Mouse (Mus musculus): ENCODE measurements around the gene Slc29a3. TPM values are rescaled to one million over a fixed set of nuclear protein-coding genes. Genes with fewer than 3 reads are reported as not detected.
A peak's percentile ranks its signal among the peaks of the same experiment; 100 is the strongest.

Slc29a3 gene
- polyA plus RNA-seq, 1 experiment from 2014 or later, result 14.8 TPM

GRCm38 (mm10) chr10:60792365-60792764 lies 39.8 kb upstream of the Slc29a3 start:
- ATAC-seq (ENCODE audit: insufficient number of reproducible peaks, insufficient read depth, low FRiP score, low TSS enrichment, low read depth), result no peak
- no peaks in the 10 kb centered on the region for H3K27me3 ChIP-seq
- H3K4me2 ChIP-seq, result no peak overlapping the region
- WGBS, result 52% methylated on average over 10 of the region's 10 CpGs
- H3K36me3 ChIP-seq, result no peaks in the 10 kb centered on the region
- H3K27ac ChIP-seq, result no peak overlapping the region
- peaks cover 65% of the 10 kb centered on the region for H3K4me1 ChIP-seq
- H3K9me3 ChIP-seq, result no peaks in the 10 kb centered on the region
- no peak overlapping the region for H3K4me3 ChIP-seq
- H3K9ac ChIP-seq, result no peak overlapping the region

GRCm38 (mm10) chr10:60790912-60791311 lies 38.3 kb upstream of the Slc29a3 start:
- Histone ChIP-seq H3K27ac (no peak overlapping the region), H3K9me3 (no peaks in the 10 kb centered on the region), H3K4me1 (peaks cover 55% of the 10 kb centered on the region), H3K9ac (no peak overlapping the region), H3K4me2 (no peak overlapping the region), H3K27me3 (no peaks in the 10 kb centered on the region), H3K36me3 (no peaks in the 10 kb centered on the region), H3K4me3 (no peak overlapping the region)
- ATAC-seq (ENCODE audit: insufficient number of reproducible peaks, insufficient read depth, low FRiP score, low TSS enrichment, low read depth), result no peak
- WGBS, result 75% methylated on average over 6 of the region's 6 CpGs

- no peaks in the 10 kb centered on the region for H3K27me3 ChIP-seq
- H3K4me1 ChIP-seq, result peaks cover 23% of the 10 kb centered on the region
- H3K27ac ChIP-seq, result no peak overlapping the region
- WGBS, result 79% methylated on average over 16 of the region's 16 CpGs
- H3K4me3 ChIP-seq, result no peak overlapping the region
- no peak overlapping the region for H3K4me2 ChIP-seq
- no peaks in the 10 kb centered on the region for H3K9me3 ChIP-seq
- no peak overlapping the region for H3K9ac ChIP-seq
- no peak for ATAC-seq (ENCODE audit: insufficient number of reproducible peaks, insufficient read depth, low FRiP score, low TSS enrichment, low read depth)
- no peaks in the 10 kb centered on the region for H3K36me3 ChIP-seq
These were observed 34.9 kb upstream of the Slc29a3 start for GRCm38 (mm10) chr10:60787303-60788074.

GRCm38 (mm10) chr10:60783608-60784007 lies 31.0 kb upstream of the Slc29a3 start:
- Histone ChIP-seq H3K4me2 (no peak overlapping the region), H3K36me3 (no peaks in the 10 kb centered on the region), H3K9me3 (no peaks in the 10 kb centered on the region), H3K27me3 (no peaks in the 10 kb centered on the region), H3K4me3 (no peak overlapping the region), H3K27ac (no peak overlapping the region), H3K9ac (0 out of 2 replicates have a peak overlapping the region, but pooled peaks have one; percentile 22), H3K4me1 (peaks cover 15% of the 10 kb centered on the region)
- ATAC-seq (ENCODE audit: insufficient number of reproducible peaks, insufficient read depth, low FRiP score, low TSS enrichment, low read depth), result no peak
- WGBS, result 29% methylated on average over 2 of the region's 2 CpGs

GRCm38 (mm10) chr10:60779628-60780027 lies 27.0 kb upstream of the Slc29a3 start:
- 0 out of 2 replicates have a peak, but pooled peaks have one; percentile 27 for ATAC-seq (ENCODE audit: insufficient number of reproducible peaks, insufficient read depth, low FRiP score, low TSS enrichment, low read depth)
- peak overlapping the region; percentile 34; the same call in 1 of the 2 replicates for H3K4me2 ChIP-seq

GRCm38 (mm10) chr10:60778542-60778941 lies 25.9 kb upstream of the Slc29a3 start:
- Histone ChIP-seq H3K4me1 (peaks cover 8% of the 10 kb centered on the region; the same call in 1 of the 2 replicates), H3K27ac (no peak overlapping the region), H3K27me3 (no peaks in the 10 kb centered on the region), H3K9me3 (no peaks in the 10 kb centered on the region), H3K36me3 (peaks cover 26% of the 10 kb centered on the region), H3K4me2 (no peak overlapping the region), H3K4me3 (no peak overlapping the region), H3K9ac (no peak overlapping the region)
- ATAC-seq (ENCODE audit: insufficient number of reproducible peaks, insufficient read depth, low FRiP score, low TSS enrichment, low read depth), result 0 out of 2 replicates have a peak, but pooled peaks have one; percentile 1
- WGBS, result 68% methylated on average over 12 of the region's 12 CpGs

More at GRCm38 (mm10) chr10:60779628-60780027, 27.0 kb upstream of the Slc29a3 start:
- Histone ChIP-seq H3K27me3 (no peaks in the 10 kb centered on the region), H3K36me3 (peaks cover 16% of the 10 kb centered on the region), H3K9ac (no peak overlapping the region), H3K9me3 (no peaks in the 10 kb centered on the region), H3K27ac (no peak overlapping the region), H3K4me1 (peaks cover 8% of the 10 kb centered on the region; the same call in 1 of the 2 replicates), H3K4me3 (no peak overlapping the region)
- 11% methylated on average over 9 of the region's 9 CpGs for WGBS

GRCm38 (mm10) chr10:60775473-60775872 lies 22.9 kb upstream of the Slc29a3 start:
- 77% methylated on average over 6 of the region's 6 CpGs for WGBS

GRCm38 (mm10) chr10:60774616-60775015 lies 22.0 kb upstream of the Slc29a3 start:
- Histone ChIP-seq H3K4me2 (no peak overlapping the region), H3K4me1 (peaks cover 9% of the 10 kb centered on the region), H3K4me3 (no peak overlapping the region), H3K36me3 (peaks cover 43% of the 10 kb centered on the region), H3K9me3 (no peaks in the 10 kb centered on the region), H3K27ac (no peak overlapping the region), H3K9ac (no peak overlapping the region), H3K27me3 (no peaks in the 10 kb centered on the region)
- 89% methylated on average over 13 of the region's 13 CpGs for WGBS
- no peak for ATAC-seq (ENCODE audit: insufficient number of reproducible peaks, insufficient read depth, low FRiP score, low TSS enrichment, low read depth)

More at GRCm38 (mm10) chr10:60775473-60775872, 22.9 kb upstream of the Slc29a3 start:
- Histone ChIP-seq H3K27me3 (no peaks in the 10 kb centered on the region), H3K4me3 (no peak overlapping the region), H3K27ac (no peak overlapping the region), H3K9me3 (no peaks in the 10 kb centered on the region), H3K9ac (no peak overlapping the region), H3K4me2 (no peak overlapping the region), H3K4me1 (peaks cover 17% of the 10 kb centered on the region), H3K36me3 (peaks cover 43% of the 10 kb centered on the region)
- ATAC-seq (ENCODE audit: insufficient number of reproducible peaks, insufficient read depth, low FRiP score, low TSS enrichment, low read depth), result no peak

GRCm38 (mm10) chr10:60770855-60771254 lies 18.3 kb upstream of the Slc29a3 start:
- H3K4me2 ChIP-seq, result no peak overlapping the region
- WGBS, result 28% methylated on average over 4 of the region's 4 CpGs
- H3K27ac ChIP-seq, result peak overlapping the region; percentile 23; the same call in 1 of the 2 replicates
- peaks cover 52% of the 10 kb centered on the region for H3K36me3 ChIP-seq
- no peaks in the 10 kb centered on the region for H3K9me3 ChIP-seq
- 0 out of 2 replicates have a peak, but pooled peaks have one; percentile 34 for ATAC-seq (ENCODE audit: insufficient number of reproducible peaks, insufficient read depth, low FRiP score, low TSS enrichment, low read depth)
- H3K4me1 ChIP-seq, result peaks cover 9% of the 10 kb centered on the region
- H3K9ac ChIP-seq, result no peak overlapping the region
- no peaks in the 10 kb centered on the region for H3K27me3 ChIP-seq
- no peak overlapping the region for H3K4me3 ChIP-seq

GRCm38 (mm10) chr10:60768614-60769013 lies 16.0 kb upstream of the Slc29a3 start:
- no peak overlapping the region for H3K9ac ChIP-seq
- ATAC-seq (ENCODE audit: insufficient number of reproducible peaks, insufficient read depth, low FRiP score, low TSS enrichment, low read depth), result no peak
- no peaks in the 10 kb centered on the region for H3K9me3 ChIP-seq
- no peaks in the 10 kb centered on the region for H3K27me3 ChIP-seq
- no peak overlapping the region for H3K4me2 ChIP-seq
- 79% methylated on average over 7 of the region's 7 CpGs for WGBS
- H3K36me3 ChIP-seq, result peaks cover 47% of the 10 kb centered on the region
- no peak overlapping the region for H3K27ac ChIP-seq
- H3K4me1 ChIP-seq, result peaks cover 9% of the 10 kb centered on the region
- H3K4me3 ChIP-seq, result no peak overlapping the region

- H3K9me3 ChIP-seq, result no peaks in the 10 kb centered on the region
- no peak overlapping the region for H3K9ac ChIP-seq
- no peak overlapping the region for H3K27ac ChIP-seq
- ATAC-seq (ENCODE audit: insufficient number of reproducible peaks, insufficient read depth, low FRiP score, low TSS enrichment, low read depth), result no peak
- no peaks in the 10 kb centered on the region for H3K27me3 ChIP-seq
- peaks cover 9% of the 10 kb centered on the region for H3K4me1 ChIP-seq
- no peak overlapping the region for H3K4me3 ChIP-seq
- H3K36me3 ChIP-seq, result peaks cover 36% of the 10 kb centered on the region
- H3K4me2 ChIP-seq, result no peak overlapping the region
- 86% methylated on average over 7 of the region's 7 CpGs for WGBS
These were observed 14.8 kb upstream of the Slc29a3 start for GRCm38 (mm10) chr10:60767400-60767799.

GRCm38 (mm10) chr10:60762126-60762525 lies 9.5 kb upstream of the Slc29a3 start:
- Histone ChIP-seq H3K4me2 (no peak overlapping the region), H3K4me3 (no peak overlapping the region), H3K36me3 (peaks cover 20% of the 10 kb centered on the region), H3K4me1 (no peaks in the 10 kb centered on the region), H3K9ac (no peak overlapping the region), H3K27me3 (no peaks in the 10 kb centered on the region), H3K27ac (no peak overlapping the region), H3K9me3 (0 out of 2 replicates have a peak, but pooled peaks cover 5% of the 10 kb centered on the region)
- no peak for ATAC-seq (ENCODE audit: insufficient number of reproducible peaks, insufficient read depth, low FRiP score, low TSS enrichment, low read depth)
- WGBS, result 74% methylated on average over 1 of the region's 1 CpGs

All from embryonic facial prominence, embryonic 13.5 days (tissue).